ENCODE assay signal across 9 mouse cellular contexts in genomic region chr13:65258175-65258954, GRCm38 (mm10). TPM values are rescaled to one million over a fixed set of nuclear protein-coding genes. Genes with fewer than 3 reads are reported as not detected.
DNase-seq lines count a peak whose midpoint lies in the region; ATAC-seq and TF ChIP-seq lines count a peak whose summit lies in the region.
"Had no signal": no experiment of that assay in that cellular context is flagged by ENCODE, and none has a peak within 500 bp of the region (broad histone marks: within the 10 kb centered on the region; RNA-seq: fewer than 3 reads in every experiment).

No protein-coding gene starts in this region.

- in situ Hi-C loops in ES-E14 (cut with MboI; ENCODE audit: low sequenced_read_pairs in 2 of 2, unreplicated experiment in 2 of 2), result no loop called here

- peak overlapping the region; percentile 62 to 69 for H3K4me3 ChIP-seq in ES-E14 (ENCODE audit: insufficient read depth in 1 of 2, low read depth in 1 of 2, low read length in 2 of 2, poor library complexity in 1 of 2, severe bottlenecking in 1 of 2)
- peak overlapping the region; percentile 25; the same call in 1 of the 2 replicates for H3K4me3 ChIP-seq in forebrain, embryonic 10.5 days
- peak overlapping the region; percentile 26 for H3K4me3 ChIP-seq in hindbrain, embryonic 12.5 days
- H3K4me3 ChIP-seq in midbrain, embryonic 15.5 days, result peak overlapping the region; percentile 32
- H3K4me3 ChIP-seq: myocyte had no signal

- no peak for DNase-seq in ES-E14 (ENCODE audit: low read depth, low spot score)
- peak; percentile 40 to 58 for DNase-seq in adrenal gland, postnatal 36 days
- DNase-seq in forebrain, embryonic 10.5 days (ENCODE audit: extremely low spot score, low spot score), result no peak
- DNase-seq in left cerebral cortex, postnatal 25 days (ENCODE audit: low spot score in 2 of 2), result peak; percentile 86 to 91
- no peak for DNase-seq in urinary bladder, postnatal 36 days (ENCODE audit: low spot score in 2 of 2)
- no peak for DNase-seq in urinary bladder, postnatal 14 days (ENCODE audit: low spot score)

- ATAC-seq in hindbrain, embryonic 12.5 days (ENCODE audit: low FRiP score), result peak; percentile 86
- peak; percentile 90 for ATAC-seq in midbrain, embryonic 15.5 days (replicated peaks)

- no peaks in the 10 kb centered on the region for H3K36me3 ChIP-seq in ES-E14 (ENCODE audit: control insufficient read depth, insufficient read depth, low read length, poor library complexity, severe bottlenecking)
- H3K36me3 ChIP-seq in forebrain, embryonic 10.5 days (replicated peaks), result peaks cover 59% of the 10 kb centered on the region
- H3K36me3 ChIP-seq in hindbrain, embryonic 12.5 days, result peaks cover 54% of the 10 kb centered on the region
- peaks cover 20% of the 10 kb centered on the region for H3K36me3 ChIP-seq in midbrain, embryonic 15.5 days (replicated peaks)

- H3K4me1 ChIP-seq in ES-E14 (ENCODE audit: control insufficient read depth in 2 of 2, insufficient read depth in 2 of 2, low read length in 2 of 2, poor library complexity in 1 of 2), result peaks cover 0 to 4% of the 10 kb centered on the region in 2 experiments; a peak in 1 of 4 replicates
- peaks cover 4% of the 10 kb centered on the region for H3K4me1 ChIP-seq in forebrain, embryonic 10.5 days
- H3K4me1 ChIP-seq in hindbrain, embryonic 12.5 days, result 0 out of 2 replicates have a peak, but pooled peaks cover 3% of the 10 kb centered on the region
- no peaks in the 10 kb centered on the region for H3K4me1 ChIP-seq in midbrain, embryonic 15.5 days

- H3K27me3 ChIP-seq in forebrain, embryonic 10.5 days (ENCODE audit: poor library complexity, severe bottlenecking), result peaks cover 20% of the 10 kb centered on the region
- H3K27me3 ChIP-seq in hindbrain, embryonic 12.5 days, result 0 out of 2 replicates have a peak, but pooled peaks cover 6% of the 10 kb centered on the region
- H3K27me3 ChIP-seq in midbrain, embryonic 15.5 days (replicated peaks), result no peaks in the 10 kb centered on the region

- H3K9me3 ChIP-seq in ES-E14 (ENCODE audit: control insufficient read depth, insufficient read depth, low read depth, low read length), result peaks cover 2% of the 10 kb centered on the region; the same call in 1 of the 2 replicates
- peaks cover 78% of the 10 kb centered on the region for H3K9me3 ChIP-seq in forebrain, embryonic 10.5 days
- H3K9me3 ChIP-seq in hindbrain, embryonic 12.5 days (replicated peaks), result peaks cover 77% of the 10 kb centered on the region
- peaks cover 38% of the 10 kb centered on the region for H3K9me3 ChIP-seq in midbrain, embryonic 15.5 days

- intact Hi-C loops in left cerebral cortex, postnatal 25 days (cut with DNase I), result no loop called here

- H3K4me2 ChIP-seq in hindbrain, embryonic 12.5 days (replicated peaks), result peak overlapping the region; percentile 47
- H3K4me2 ChIP-seq in midbrain, embryonic 15.5 days, result peak overlapping the region; percentile 47

- 27% methylated on average over 36 of the region's 36 CpGs for WGBS in forebrain, embryonic 10.5 days
- 23% methylated on average over 36 of the region's 36 CpGs for WGBS in hindbrain, embryonic 12.5 days
- 24% methylated on average over 36 of the region's 36 CpGs for WGBS in midbrain, embryonic 15.5 days

- peak overlapping the region; percentile 29; the same call in 1 of the 2 replicates for H3K9ac ChIP-seq in ES-E14 (ENCODE audit: insufficient read depth, low read depth, low read length, poor library complexity, severe bottlenecking)
- no peak overlapping the region; the same call in 1 of the 2 replicates for H3K9ac ChIP-seq in hindbrain, embryonic 12.5 days
- H3K9ac ChIP-seq in midbrain, embryonic 15.5 days, result peak overlapping the region; percentile 5

- no peak overlapping the region for H3K27ac ChIP-seq in ES-E14 (ENCODE audit: insufficient read depth, low read depth, low read length, poor library complexity, severe bottlenecking)
- H3K27ac ChIP-seq in forebrain, embryonic 10.5 days, result no peak overlapping the region
- H3K27ac ChIP-seq in hindbrain, embryonic 12.5 days, result no peak overlapping the region
- H3K27ac ChIP-seq in midbrain, embryonic 15.5 days, result no peak overlapping the region

TF ChIP-seq in ES-E14, 5 proteins besides CTCF, POLR2A, EP300 and RAD21:
- TF ChIP-seq ZNF384 (IDR thresholded peaks at IDR 0.05; ENCODE audit: low read depth, low read length) (no peak), CHD2 (IDR thresholded peaks at IDR 0.05; ENCODE audit: low read depth, low read length) (no peak), MAFK (IDR thresholded peaks at IDR 0.05; ENCODE audit: insufficient read depth, low read depth, low read length) (no peak), ZC3H11A (IDR thresholded peaks at IDR 0.05; ENCODE audit: borderline replicate concordance, low read depth, low read length) (no peak), HCFC1 (IDR thresholded peaks at IDR 0.05; ENCODE audit: borderline replicate concordance, insufficient read depth, low read length) (no peak)

RNA-seq across cellular contexts. Expression of gene Gm10775, which starts 1.0 kb away (rescaled TPM):
- 0.21 TPM in 1 of 2 replicates, not detected in the other for total RNA-seq in ES-E14 (2012; rRNA removed)
- total RNA-seq in adrenal gland, postnatal 36 days (2021), result not detected
- polyA plus RNA-seq in forebrain, embryonic 10.5 days (2016; fragmentation: Nextera tagmentation; extraction: Ambion mirVana), result not detected in 2 replicates
- not detected in 2 replicates for polyA plus RNA-seq in hindbrain, embryonic 12.5 days (2016; fragmentation: Nextera tagmentation; extraction: Ambion mirVana)
- total RNA-seq in left cerebral cortex, postnatal 25 days (2021), result under 1 TPM in 1 of 2 experiments, not detected in 1; 0.50 TPM
- 0.14 TPM in 1 of 2 replicates, not detected in the other for polyA plus RNA-seq in midbrain, embryonic 15.5 days (2015; fragmentation: Nextera tagmentation; extraction: Ambion mirVana)
- polyA plus RNA-seq: myocyte had no signal

RNA-seq across cellular contexts. Expression of gene Zfp369, which starts 20.2 kb away (rescaled TPM):
- total RNA-seq in ES-E14 (2012; rRNA removed), result 30.7 and 36.0 TPM in 2 replicates
- 10 to 100 TPM; 24.4 to 29.3 TPM for total RNA-seq in adrenal gland, postnatal 36 days (2021)
- polyA plus RNA-seq in forebrain, embryonic 10.5 days (2016; fragmentation: Nextera tagmentation; extraction: Ambion mirVana), result 12.5 and 16.6 TPM in 2 replicates
- polyA plus RNA-seq in hindbrain, embryonic 12.5 days (2016; fragmentation: Nextera tagmentation; extraction: Ambion mirVana), result 23.3 TPM in 2 replicates
- 10 to 100 TPM; 57.6 to 71.4 TPM for total RNA-seq in left cerebral cortex, postnatal 25 days (2021)
- polyA plus RNA-seq in midbrain, embryonic 15.5 days (2015; fragmentation: Nextera tagmentation; extraction: Ambion mirVana), result 15.4 and 18.2 TPM in 2 replicates

RNA-seq across cellular contexts. Expression of gene Nlrp4f, which starts 52.6 kb away (rescaled TPM):
- 1.1 and 4.6 TPM in 2 replicates for total RNA-seq in ES-E14 (2012; rRNA removed)
- under 1 TPM in 1 of 2 experiments, not detected in 1; 0.16 TPM for total RNA-seq in adrenal gland, postnatal 36 days (2021)
- polyA plus RNA-seq in forebrain, embryonic 10.5 days (2016; fragmentation: Nextera tagmentation; extraction: Ambion mirVana), result not detected in 2 replicates
- polyA plus RNA-seq in hindbrain, embryonic 12.5 days (2016; fragmentation: Nextera tagmentation; extraction: Ambion mirVana), result 0.39 TPM in 1 of 2 replicates, not detected in the other
- total RNA-seq in left cerebral cortex, postnatal 25 days (2021), result under 1 TPM in 1 of 2 experiments, not detected in 1; 0.18 TPM
- 0.22 TPM in 1 of 2 replicates, not detected in the other for polyA plus RNA-seq in midbrain, embryonic 15.5 days (2015; fragmentation: Nextera tagmentation; extraction: Ambion mirVana)
- polyA plus RNA-seq: myocyte had no signal

Comparison
In these comparisons a context has a peak if more than half of its experiments do, and no peak if none do; other contexts are left out.
1. DNase-seq: peak in adrenal gland, postnatal 36 days (2 of 2) and left cerebral cortex, postnatal 25 days (2 of 2); none in ES-E14 (single experiment), forebrain, embryonic 10.5 days (single experiment), urinary bladder, postnatal 36 days (0 of 2) and urinary bladder, postnatal 14 days (single experiment).
2. Peak in every context shown above with its lines, with median percentiles within 50 percentile points of each other: H3K4me3 ChIP-seq.